Mouse (Mus musculus) thymus, adult 2 months (tissue): ENCODE measurements around the gene Ptprc. TPM values are rescaled to one million over a fixed set of nuclear protein-coding genes. Genes with fewer than 3 reads are reported as not detected.

ENCODE experiments used
- DNase-seq: peaks from one replicate; pipeline ENCODE4 v3.0.0; 2021
- H3K27ac ChIP-seq: fragments of 200-500 bp; 2 replicates; pipeline ENCODE4 v1.5.1; 2012; ENCODE audit warnings: low read length, control low read depth; ENCODE audit not compliant: control insufficient read depth, insufficient read depth
- H3K27me3 ChIP-seq: fragments of 200-500 bp; 2 replicates; pipeline ENCODE4 v1.6.1; 2012; ENCODE audit warnings: mild to moderate bottlenecking, low read length, moderate library complexity, mixed read lengths; ENCODE audit not compliant: control insufficient read depth, insufficient read depth
- H3K36me3 ChIP-seq: fragments of 200-500 bp; 2 replicates; pipeline ENCODE4 v1.6.1; 2012; ENCODE audit warnings: mild to moderate bottlenecking, low read length, moderate library complexity; ENCODE audit not compliant: control insufficient read depth, insufficient read depth
- H3K4me1 ChIP-seq: fragments of 200-500 bp; replicated peaks from 2 replicates; pipeline ENCODE4 v1.6.1; 2012; ENCODE audit warnings: low read length; ENCODE audit not compliant: control insufficient read depth, insufficient read depth
- H3K4me3 ChIP-seq: fragments of 200-500 bp; 2 replicates; pipeline ENCODE4 v1.5.1; 2012; ENCODE audit warnings: mild to moderate bottlenecking, low read length, control low read depth, moderate library complexity; ENCODE audit not compliant: control insufficient read depth, insufficient read depth
- CTCF ChIP-seq: fragments of 200-500 bp; IDR thresholded peaks from 2 replicates; pipeline ENCODE4 v1.5.1; 2012; ENCODE audit warnings: mild to moderate bottlenecking, control low read depth, low read length, moderate library complexity, borderline replicate concordance; ENCODE audit not compliant: control insufficient read depth, poor library complexity, insufficient read depth; ENCODE audit errors: extremely low read depth
- POLR2A ChIP-seq: fragments of 200-500 bp; IDR thresholded peaks from 2 replicates; pipeline ENCODE4 v1.6.1; 2012; ENCODE audit warnings: mild to moderate bottlenecking, low read length, control low read depth, moderate library complexity; ENCODE audit not compliant: control insufficient read depth, poor library complexity, insufficient read depth; ENCODE audit errors: extremely low read depth
- WGBS: fragments of 180-500 bp; shearing (Covaris S2); methylation state at CpG from one replicate; pipeline ENCODE4 v1.1.7; 2018; 5-methylcytosine and 5-hydroxymethylcytosine counted together
- polyA plus RNA-seq: library from polyadenylated mRNA; depleted of rRNA; stranded (reverse); fragments of >200 nt; gene quantifications from 2 replicates; pipeline ENCODE4 v1.2.3, GENCODE M21; 2012

Gene Ptprc
- polyA plus RNA-seq, 1 experiment = 490 TPM

- Histone ChIP-seq H3K27ac (no peak overlapping the region), H3K27me3 (no peaks in the 10 kb centered on the region), H3K36me3 (peaks cover 5% of the 10 kb centered on the region; the same call in 1 of the 2 replicates), H3K4me3 (no peak overlapping the region), H3K4me1 (peaks cover 18% of the 10 kb centered on the region)
- no peak for DNase-seq
- 26% methylated on average over 6 of the region's 6 CpGs for WGBS
- TF ChIP-seq CTCF (no peak), POLR2A (no peak)
These were observed 41.2 kb downstream of the Ptprc start for GRCm38 (mm10) chr1:138134324-138134723.

- WGBS = 75% methylated on average over 2 of the region's 2 CpGs
- no peak overlapping the region; the same call in 1 of the 2 replicates for H3K27ac ChIP-seq
These were observed 43.8 kb downstream of the Ptprc start for GRCm38 (mm10) chr1:138131739-138132138.

GRCm38 (mm10) chr1:138130145-138130544 lies 45.4 kb downstream of the Ptprc start:
- TF ChIP-seq POLR2A (no peak), CTCF (no peak)
- no peak for DNase-seq
- 4% methylated on average over 4 of the region's 4 CpGs for WGBS

More at GRCm38 (mm10) chr1:138131739-138132138, 43.8 kb downstream of the Ptprc start:
- Histone ChIP-seq H3K4me1 (peaks cover 17% of the 10 kb centered on the region), H3K36me3 (peaks cover 5% of the 10 kb centered on the region), H3K27me3 (no peaks in the 10 kb centered on the region), H3K4me3 (no peak overlapping the region)
- TF ChIP-seq POLR2A = no peak
- TF ChIP-seq CTCF = no peak
- DNase-seq = no peak

GRCm38 (mm10) chr1:138126843-138127242 lies 48.7 kb downstream of the Ptprc start:
- Histone ChIP-seq H3K4me1 (peaks cover 5% of the 10 kb centered on the region), H3K27ac (no peak overlapping the region), H3K27me3 (no peaks in the 10 kb centered on the region), H3K4me3 (no peak overlapping the region), H3K36me3 (peaks cover 23% of the 10 kb centered on the region)
- WGBS = 84% methylated on average over 8 of the region's 8 CpGs
- TF ChIP-seq CTCF (no peak), POLR2A (no peak)
- no peak for DNase-seq

More at GRCm38 (mm10) chr1:138130145-138130544, 45.4 kb downstream of the Ptprc start:
- Histone ChIP-seq H3K4me1 (peaks cover 17% of the 10 kb centered on the region), H3K27me3 (no peaks in the 10 kb centered on the region), H3K27ac (no peak overlapping the region), H3K36me3 (peaks cover 5% of the 10 kb centered on the region), H3K4me3 (no peak overlapping the region)

GRCm38 (mm10) chr1:138125281-138125680 lies 50.2 kb downstream of the Ptprc start:
- Histone ChIP-seq H3K36me3 (peaks cover 34% of the 10 kb centered on the region), H3K27ac (no peak overlapping the region), H3K4me3 (no peak overlapping the region), H3K4me1 (peaks cover 5% of the 10 kb centered on the region), H3K27me3 (no peaks in the 10 kb centered on the region)
- TF ChIP-seq CTCF = no peak
- no peak for TF ChIP-seq POLR2A
- no peak for DNase-seq
- 11% methylated on average over 1 of the region's 1 CpGs for WGBS

GRCm38 (mm10) chr1:138123866-138124265 lies 51.6 kb downstream of the Ptprc start:
- H3K4me3 ChIP-seq = no peak overlapping the region
- H3K27ac ChIP-seq = no peak overlapping the region
- DNase-seq = no peak
- WGBS = 54% methylated on average over 3 of the region's 3 CpGs
- H3K36me3 ChIP-seq = peaks cover 48% of the 10 kb centered on the region
- peaks cover 5% of the 10 kb centered on the region for H3K4me1 ChIP-seq
- H3K27me3 ChIP-seq = no peaks in the 10 kb centered on the region
- no peak for TF ChIP-seq CTCF
- no peak for TF ChIP-seq POLR2A

GRCm38 (mm10) chr1:138119895-138120294 lies 55.6 kb downstream of the Ptprc start:
- H3K4me1 ChIP-seq = no peaks in the 10 kb centered on the region
- TF ChIP-seq CTCF (no peak), POLR2A (no peak)
- H3K27ac ChIP-seq = no peak overlapping the region
- no peaks in the 10 kb centered on the region for H3K27me3 ChIP-seq
- peaks cover 83% of the 10 kb centered on the region for H3K36me3 ChIP-seq
- WGBS = 94% methylated on average over 12 of the region's 12 CpGs
- H3K4me3 ChIP-seq = no peak overlapping the region
- DNase-seq = no peak
